Mouse (Mus musculus) ovary, postnatal 14 days (tissue): ENCODE data around the gene Msrb3.
"Not testable (repeated sequence)": the region's sequence is repeated elsewhere in the genome, so short reads cannot be mapped to it uniquely, and the experiment has no call there.

Source experiments
- DNase-seq: peaks from one replicate; pipeline ENCODE4 v3.0.0; 2022; ENCODE audit warnings: low spot score

Gene Msrb3

DNA sequence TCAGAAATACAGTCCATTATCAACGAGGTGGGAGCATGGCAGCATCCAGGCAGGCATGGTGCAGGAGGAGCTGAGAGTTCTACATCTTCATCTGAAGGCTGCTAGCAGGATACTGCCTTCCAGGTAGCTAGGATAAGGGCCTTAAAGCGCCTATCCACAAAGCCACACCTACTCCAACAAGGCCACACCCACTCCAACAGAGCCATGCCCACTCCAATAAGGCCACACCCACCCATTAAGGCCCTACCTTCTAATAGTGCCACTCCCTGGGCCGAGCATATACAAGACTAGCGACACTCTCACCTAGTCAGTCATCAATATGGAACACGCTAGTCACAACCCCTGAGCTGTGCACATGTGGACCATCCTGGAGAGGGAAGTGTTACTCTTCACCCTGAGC is 149.3 kb downstream of the Msrb3 start:
- DNase-seq: not testable (repeated sequence)

DNA sequence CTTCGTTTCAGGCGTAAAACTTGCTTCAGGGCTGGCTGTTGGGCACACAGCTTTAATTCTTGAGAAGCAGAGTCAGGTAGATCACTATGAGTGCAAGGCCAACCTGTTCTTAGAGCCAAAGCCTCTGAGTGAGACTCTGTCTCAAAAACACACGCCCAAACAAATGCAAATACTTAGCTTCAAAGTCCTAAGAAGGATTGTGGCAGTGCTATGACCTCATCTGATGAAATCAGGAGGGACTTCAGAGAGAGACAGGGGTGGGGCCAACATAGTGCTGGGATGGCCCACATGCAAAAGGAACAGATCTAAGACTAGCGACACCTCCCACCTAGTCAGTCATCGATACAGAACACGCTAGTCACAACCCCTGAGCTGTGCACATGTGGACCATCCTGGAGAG is 150.7 kb downstream of the Msrb3 start:
- DNase-seq: no peak

DNA sequence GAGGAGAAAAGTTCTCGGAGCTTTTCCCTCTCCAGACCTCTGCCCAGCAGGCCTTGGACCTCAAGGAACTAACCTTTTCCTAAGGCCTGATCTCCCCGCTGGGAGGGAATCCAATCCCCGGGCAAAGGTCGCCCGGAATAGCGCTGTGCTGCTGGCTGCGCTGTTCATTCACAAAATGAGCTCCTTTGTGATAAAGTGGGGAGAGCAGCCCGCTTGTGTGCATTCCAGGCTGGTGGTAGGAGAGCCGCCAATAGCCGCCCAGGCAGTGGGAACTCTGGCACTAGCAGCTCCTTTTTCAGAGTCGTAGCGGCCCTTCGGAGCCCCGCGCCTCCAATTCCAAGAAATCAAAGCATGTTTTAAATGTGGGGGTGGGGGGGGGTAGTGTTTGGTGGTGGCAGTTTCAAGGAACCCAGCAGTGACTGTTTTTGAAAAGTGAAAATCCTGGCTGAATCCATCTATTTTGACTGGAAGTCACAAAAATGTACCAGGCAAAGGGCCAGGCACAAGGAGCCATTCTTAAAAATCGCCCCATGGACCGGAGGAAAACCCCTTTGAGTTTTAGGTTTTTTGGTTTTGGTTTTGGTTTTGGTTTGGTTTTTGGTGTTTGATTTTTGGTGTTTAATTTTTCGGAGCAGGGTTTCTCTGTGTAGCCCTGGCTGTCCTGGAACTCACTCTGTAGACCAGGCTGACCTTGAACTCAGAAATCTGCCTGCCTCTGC is 153.6 kb downstream of the Msrb3 start:
- peak; percentile 34 for DNase-seq

DNA sequence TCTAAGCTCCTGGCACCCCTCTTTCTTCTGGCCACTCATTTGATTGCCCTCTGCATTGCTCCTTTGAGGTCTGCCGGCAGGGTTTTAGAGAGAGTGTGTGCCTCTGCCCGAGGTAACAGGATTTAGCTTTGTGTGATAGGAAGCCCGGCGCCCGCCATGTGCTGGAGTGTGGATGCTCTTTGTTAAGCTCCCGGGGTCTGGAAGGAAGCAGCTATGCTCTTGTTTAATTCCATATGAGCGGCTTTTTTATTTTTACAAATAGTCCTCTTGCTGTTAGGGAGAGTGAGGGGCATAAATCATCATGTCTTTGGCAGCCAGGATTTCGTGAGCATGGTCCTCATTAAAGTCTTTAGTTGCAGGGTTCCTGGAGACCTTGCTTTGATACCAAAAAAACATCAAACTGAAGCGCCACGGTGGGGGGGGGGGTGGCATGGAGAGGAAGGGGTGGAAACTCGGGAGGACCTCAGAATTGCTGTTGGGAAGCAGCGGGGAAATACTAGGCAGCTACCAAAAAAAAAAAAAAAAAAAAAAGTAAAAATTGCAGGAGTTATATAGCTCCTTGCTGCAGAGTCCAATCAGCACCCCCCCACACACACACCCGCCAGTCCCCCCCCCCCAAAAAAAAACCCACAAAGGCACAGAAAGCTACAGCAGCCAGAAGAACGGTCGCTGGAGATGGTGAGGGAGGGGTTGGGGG is 154.3 kb downstream of the Msrb3 start:
- DNase-seq: no peak

DNA sequence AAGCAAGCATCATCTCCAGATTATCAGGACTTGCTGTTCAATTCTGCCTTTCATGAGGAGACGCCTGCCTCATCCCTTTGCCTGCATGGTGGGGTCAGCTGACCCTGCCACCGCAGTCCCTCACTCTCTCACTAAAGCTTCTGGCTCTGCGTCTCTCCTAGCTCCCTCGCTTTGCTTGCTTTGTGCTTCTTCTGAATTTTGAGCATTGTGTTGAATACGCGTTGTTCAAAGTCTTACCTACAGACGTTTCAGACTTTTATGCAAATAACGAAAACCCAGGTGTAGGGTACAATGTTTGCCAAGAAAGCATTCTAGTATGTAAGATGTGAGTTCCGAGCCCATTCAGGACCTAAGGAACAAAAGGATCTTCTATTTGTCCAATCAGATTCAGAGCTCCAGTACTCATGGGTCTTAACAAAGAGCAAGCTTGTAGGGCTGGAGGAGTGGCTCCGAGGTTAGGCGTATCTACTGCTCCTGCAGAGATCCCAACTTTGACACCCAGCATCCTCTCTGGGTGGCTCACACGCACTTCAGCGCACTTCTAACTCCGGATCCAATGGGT is 162.3 kb downstream of the Msrb3 start:
- DNase-seq: no peak

DNA sequence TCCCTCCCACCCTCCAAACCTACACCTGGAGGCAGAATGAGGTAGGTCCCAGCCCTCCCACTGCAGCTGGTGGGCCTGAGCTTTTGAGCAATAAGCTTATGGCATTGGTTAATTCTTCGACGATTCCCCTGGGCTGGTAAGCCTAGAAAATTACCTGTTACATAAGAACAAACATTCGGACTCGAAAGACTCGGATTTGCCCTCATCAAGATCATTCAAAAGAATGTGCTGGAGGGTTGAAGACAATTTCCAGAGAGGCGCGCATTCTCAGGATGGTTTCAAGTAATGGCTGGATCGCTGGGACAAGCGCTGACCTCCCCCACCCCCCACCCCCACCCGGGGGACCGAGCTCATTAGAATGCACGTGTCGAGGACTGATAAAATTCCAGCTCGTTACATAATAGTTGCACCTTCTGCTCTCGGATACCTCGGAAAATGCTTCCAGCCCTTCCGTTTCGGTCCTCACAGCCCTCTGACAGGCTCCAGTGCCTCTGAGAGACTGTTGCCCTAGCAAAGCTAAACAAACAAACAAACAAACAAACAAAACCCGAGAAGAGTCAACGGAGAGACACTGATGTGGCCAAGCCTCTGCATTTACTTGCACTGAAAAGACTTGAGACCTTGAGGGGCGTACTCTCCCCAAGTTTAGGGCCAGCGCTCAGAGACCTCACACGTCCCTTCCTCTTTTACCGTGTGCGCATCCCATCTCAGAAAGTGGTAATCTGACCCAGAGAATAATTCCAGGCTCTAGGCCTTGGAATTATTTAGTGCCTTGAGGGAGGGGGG is 163.0 kb downstream of the Msrb3 start:
- DNase-seq: no peak

DNA sequence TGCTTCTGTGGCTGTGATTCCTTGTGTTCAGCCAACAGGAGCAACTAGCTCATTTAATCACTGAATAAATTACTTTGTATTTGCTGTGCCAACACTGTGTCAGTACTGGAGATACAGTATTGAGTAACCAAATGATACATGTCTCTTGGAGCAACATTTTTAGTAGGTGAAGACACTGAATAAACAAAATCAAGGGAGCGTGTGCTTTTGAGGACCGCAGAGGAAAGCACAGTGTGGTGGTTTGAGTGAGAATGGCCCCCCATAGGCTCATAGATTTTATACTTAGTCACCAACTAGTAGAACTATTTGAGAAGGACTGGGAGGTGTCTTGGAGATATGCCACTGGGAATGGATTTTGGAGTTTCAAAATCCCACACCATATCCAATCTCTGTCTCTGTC is 164.5 kb downstream of the Msrb3 start:
- DNase-seq: no peak
